In genomic region chr7:100501027-100501843, GRCm38 (mm10) we compare ENCODE assay signal across 11 mouse cellular contexts. TPM values are rescaled to one million over a fixed set of nuclear protein-coding genes. Genes with fewer than 3 reads are reported as not detected.
DNase-seq lines count a peak whose midpoint lies in the region; ATAC-seq lines count a peak whose summit lies in the region.
"Had no signal": no experiment of that assay in that cellular context is flagged by ENCODE, and none has a peak within 500 bp of the region (broad histone marks: within the 10 kb centered on the region; RNA-seq: fewer than 3 reads in every experiment).

No protein-coding gene starts in this region.

- ATAC-seq in heart, embryonic 12.5 days (ENCODE audit: insufficient number of reproducible peaks, low FRiP score) = no peak

- H3K4me1 ChIP-seq in heart, embryonic 10.5 days = peaks cover 27% of the 10 kb centered on the region
- H3K4me1 ChIP-seq in heart, embryonic 12.5 days (replicated peaks) = peaks cover 21% of the 10 kb centered on the region

- WGBS in heart, embryonic 10.5 days = 72% methylated on average over 6 of the region's 6 CpGs
- 75% methylated on average over 6 of the region's 6 CpGs for WGBS in heart, embryonic 12.5 days

- H3K9ac ChIP-seq in heart, embryonic 12.5 days = no peak overlapping the region

- peaks cover 38% of the 10 kb centered on the region for H3K36me3 ChIP-seq in heart, embryonic 10.5 days
- peaks cover 42% of the 10 kb centered on the region for H3K36me3 ChIP-seq in heart, embryonic 12.5 days

- H3K4me3 ChIP-seq in heart, embryonic 10.5 days = no peak overlapping the region
- no peak overlapping the region for H3K4me3 ChIP-seq in heart, embryonic 12.5 days

- H3K27ac ChIP-seq in heart, embryonic 10.5 days = 0 out of 2 replicates have a peak overlapping the region, but pooled peaks have one; percentile 52
- H3K27ac ChIP-seq in heart, embryonic 12.5 days (ENCODE audit: poor library complexity, severe bottlenecking) = no peak overlapping the region

- H3K9me3 ChIP-seq in heart, embryonic 10.5 days = no peaks in the 10 kb centered on the region
- no peaks in the 10 kb centered on the region for H3K9me3 ChIP-seq in heart, embryonic 12.5 days (replicated peaks)

- H3K27me3 ChIP-seq in heart, embryonic 10.5 days (ENCODE audit: insufficient read depth, poor library complexity, severe bottlenecking) = no peaks in the 10 kb centered on the region
- H3K27me3 ChIP-seq in heart, embryonic 12.5 days (replicated peaks) = no peaks in the 10 kb centered on the region

- H3K4me2 ChIP-seq in heart, embryonic 12.5 days = no peak overlapping the region

- DNase-seq in heart, embryonic 10.5 days (ENCODE audit: low spot score) = peak; percentile 77
- peak; percentile 26 for DNase-seq in thymus, postnatal 25 days
- DNase-seq in thymus, postnatal 0 days (ENCODE audit: low spot score) = no peak
- peak; percentile 52 for DNase-seq in liver
- peak; percentile 25 for DNase-seq in thymus, postnatal 4 days
- no peak for DNase-seq in layer of hippocampus, postnatal 14 days (ENCODE audit: low spot score in 2 of 2)
- DNase-seq in embryo, embryonic 9.5 days (ENCODE audit: extremely low spot score) = no peak

RNA-seq across cellular contexts. Expression of gene Ucp2, which starts 8.1 kb away (rescaled TPM):
- 165 and 231 TPM in 2 replicates for polyA plus RNA-seq in heart, embryonic 10.5 days (2016; fragmentation: Nextera tagmentation; extraction: Ambion mirVana)
- 240 and 245 TPM in 2 replicates for polyA plus RNA-seq in heart, embryonic 12.5 days (2016; fragmentation: Nextera tagmentation; extraction: Ambion mirVana)
- polyA plus RNA-seq in thymus, postnatal 0 days (2015; fragmentation: Nextera tagmentation; extraction: Ambion mirVana) = 803 and 920 TPM in 2 replicates
- total RNA-seq in layer of hippocampus, postnatal 14 days (2021) = 10 to 100 TPM; 75.7 to 85.9 TPM

RNA-seq across cellular contexts. Expression of gene Dnajb13, which starts 13.5 kb away (rescaled TPM):
- polyA plus RNA-seq in heart, embryonic 10.5 days (2016; fragmentation: Nextera tagmentation; extraction: Ambion mirVana) = 0.22 and 0.35 TPM in 2 replicates
- polyA plus RNA-seq in heart, embryonic 12.5 days (2016; fragmentation: Nextera tagmentation; extraction: Ambion mirVana) = 0.10 and 0.28 TPM in 2 replicates
- polyA plus RNA-seq in thymus, postnatal 0 days (2015; fragmentation: Nextera tagmentation; extraction: Ambion mirVana) = 1.7 TPM in 2 replicates
- total RNA-seq in layer of hippocampus, postnatal 14 days (2021) = 1 to 10 TPM in 1 of 2 experiments, under 1 TPM in 1; 0.62 to 1.0 TPM
- polyA plus RNA-seq: heart, embryonic 14.5 days had no signal

RNA-seq across cellular contexts. Expression of gene Ucp3, which starts 28.4 kb away (rescaled TPM):
- polyA plus RNA-seq in heart, embryonic 10.5 days (2016; fragmentation: Nextera tagmentation; extraction: Ambion mirVana) = 0.05 and 0.14 TPM in 2 replicates
- 0.10 and 0.20 TPM in 2 replicates for polyA plus RNA-seq in heart, embryonic 12.5 days (2016; fragmentation: Nextera tagmentation; extraction: Ambion mirVana)
- 0.12 and 0.14 TPM in 2 replicates for polyA plus RNA-seq in thymus, postnatal 0 days (2015; fragmentation: Nextera tagmentation; extraction: Ambion mirVana)
- 1 to 10 TPM; 1.3 to 1.6 TPM for total RNA-seq in layer of hippocampus, postnatal 14 days (2021)
- total RNA-seq: liver, adult 2 months; monocyte, adult 5-6 weeks had no signal
- polyA plus RNA-seq: liver, adult 2 months had no signal

RNA-seq across cellular contexts. Expression of gene Coa4, which starts 35.6 kb away (rescaled TPM):
- 26.4 and 31.3 TPM in 2 replicates for polyA plus RNA-seq in heart, embryonic 10.5 days (2016; fragmentation: Nextera tagmentation; extraction: Ambion mirVana)
- polyA plus RNA-seq in heart, embryonic 12.5 days (2016; fragmentation: Nextera tagmentation; extraction: Ambion mirVana) = 18.9 and 19.2 TPM in 2 replicates
- 18.4 and 18.6 TPM in 2 replicates for polyA plus RNA-seq in thymus, postnatal 0 days (2015; fragmentation: Nextera tagmentation; extraction: Ambion mirVana)
- total RNA-seq in layer of hippocampus, postnatal 14 days (2021) = 10 to 100 TPM in 1 of 2 experiments, 1 to 10 TPM in 1; 7.6 to 10.6 TPM

Comparison
In these comparisons a context has a peak if more than half of its experiments do, and no peak if none do; other contexts are left out.
1. DNase-seq: peak in heart, embryonic 10.5 days (single experiment), thymus, postnatal 25 days (single experiment), liver (single experiment) and thymus, postnatal 4 days (single experiment); none in thymus, postnatal 0 days (single experiment), layer of hippocampus, postnatal 14 days (0 of 2) and embryo, embryonic 9.5 days (single experiment).